Mouse (Mus musculus) midbrain, embryonic 10.5 days (tissue): ENCODE data around the gene Kcnip1. TPM values are rescaled to one million over a fixed set of nuclear protein-coding genes. Genes with fewer than 3 reads are reported as not detected.

Experiments used
- DNase-seq: peaks from one replicate; pipeline ENCODE4 v3.0.0-alpha.2; 2017; ENCODE audit warnings: low spot score
- H3K27ac ChIP-seq: fragments of 300-500 bp; sonication (generic); replicated peaks from 2 replicates; pipeline ENCODE4 v1.5.1; 2016; ENCODE audit warnings: mild to moderate bottlenecking
- H3K27me3 ChIP-seq: fragments of 300-500 bp; sonication (generic); 2 replicates; pipeline ENCODE4 v1.6.1; 2016; ENCODE audit warnings: low read depth, mild to moderate bottlenecking; ENCODE audit not compliant: poor library complexity, severe bottlenecking
- H3K36me3 ChIP-seq: fragments of 300-500 bp; sonication (generic); 2 replicates; pipeline ENCODE4 v1.6.1; 2016; ENCODE audit warnings: mild to moderate bottlenecking, moderate library complexity
- H3K4me1 ChIP-seq: fragments of 300-500 bp; sonication (generic); 2 replicates; pipeline ENCODE4 v1.6.1; 2016
- H3K4me3 ChIP-seq: fragments of 300-500 bp; sonication (generic); 2 replicates; pipeline ENCODE4 v1.5.1; 2016; ENCODE audit warnings: mild to moderate bottlenecking, moderate library complexity
- H3K9me3 ChIP-seq: fragments of 300-500 bp; sonication (generic); replicated peaks from 2 replicates; pipeline ENCODE4 v1.6.1; 2016; ENCODE audit warnings: mild to moderate bottlenecking
- WGBS: fragments of 180-500 bp; shearing (Covaris S2); methylation state at CpG from one replicate; pipeline ENCODE4 v1.1.7; 2016; 5-methylcytosine and 5-hydroxymethylcytosine counted together
- polyA plus RNA-seq: library from polyadenylated mRNA; unstranded; fragments of >200 nt; fragmentation: Nextera tagmentation; extraction: Ambion mirVana; gene quantifications from 2 replicates; pipeline ENCODE4 v1.2.1, GENCODE M21; 2016

Kcnip1 gene
- polyA plus RNA-seq, 1 experiment from 2014 or later, result 5.8 TPM

DNA sequence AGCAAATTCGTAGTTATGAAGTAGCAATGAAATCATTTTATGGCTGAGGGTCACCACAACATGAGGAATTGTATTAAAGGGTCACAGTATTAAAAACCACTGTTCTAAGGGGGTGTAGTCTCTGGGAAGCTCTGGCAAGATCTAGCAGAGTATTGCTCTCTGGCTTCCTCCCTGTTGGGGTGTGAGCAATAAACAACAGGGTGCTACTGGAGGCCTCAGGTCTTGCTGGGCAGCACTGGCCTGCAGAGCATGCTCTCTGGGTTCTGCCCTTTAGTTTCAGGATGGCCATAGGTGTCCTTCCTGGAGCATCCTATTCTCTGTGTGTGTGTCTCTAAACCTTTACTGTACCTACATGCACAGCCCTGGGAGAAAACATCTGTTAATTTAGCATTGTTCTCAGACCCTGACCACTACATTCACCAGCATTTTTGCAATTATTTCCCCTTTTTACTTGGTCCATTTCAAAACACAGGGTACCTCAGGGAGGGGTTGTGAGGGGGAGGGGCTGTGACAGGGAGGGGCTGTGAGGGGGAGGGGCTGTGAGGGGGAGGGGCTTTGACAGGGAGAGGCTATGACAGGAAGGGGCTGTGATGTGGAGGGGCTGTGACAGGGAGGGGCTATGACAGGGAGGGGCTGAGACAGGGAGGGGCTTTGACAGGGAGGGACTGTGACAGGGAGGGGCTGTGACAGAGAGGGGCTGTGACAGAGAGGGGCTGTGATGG, 291.6 kb downstream of the Kcnip1 start:
- H3K4me1 ChIP-seq, result peaks cover 13% of the 10 kb centered on the region
- H3K36me3 ChIP-seq, result no peaks in the 10 kb centered on the region
- no peak overlapping the region for H3K4me3 ChIP-seq
- H3K27ac ChIP-seq, result no peak overlapping the region
- H3K9me3 ChIP-seq, result no peaks in the 10 kb centered on the region
- no peaks in the 10 kb centered on the region for H3K27me3 ChIP-seq
- DNase-seq, result no peak
- WGBS, result 75% methylated on average over 1 of the region's 1 CpGs

DNA sequence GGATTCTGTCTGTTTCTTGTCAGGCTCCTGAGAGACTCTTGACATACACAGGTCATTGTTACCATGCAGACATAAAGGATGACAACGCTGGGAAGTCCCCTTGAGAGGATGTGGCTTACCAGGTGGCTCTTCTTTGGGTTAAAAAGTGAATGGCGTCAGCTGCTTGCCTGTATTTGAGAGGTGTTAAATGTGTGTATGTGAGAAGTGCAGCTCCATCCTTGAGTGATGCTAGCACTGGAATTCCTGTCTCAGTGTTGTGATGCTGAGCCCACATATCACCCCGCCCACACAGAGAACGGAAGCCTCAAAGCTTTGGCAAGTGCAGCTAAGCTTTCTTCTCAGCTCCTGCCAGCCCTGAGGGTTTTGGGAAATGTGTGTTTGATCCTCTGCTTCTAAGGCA, 292.2 kb downstream of the Kcnip1 start:
- peaks cover 13% of the 10 kb centered on the region for H3K4me1 ChIP-seq
- DNase-seq, result no peak
- WGBS, result 62% methylated on average over 4 of the region's 4 CpGs
- H3K27me3 ChIP-seq, result no peaks in the 10 kb centered on the region
- no peaks in the 10 kb centered on the region for H3K36me3 ChIP-seq
- H3K27ac ChIP-seq, result no peak overlapping the region
- H3K9me3 ChIP-seq, result no peaks in the 10 kb centered on the region
- no peak overlapping the region for H3K4me3 ChIP-seq

DNA sequence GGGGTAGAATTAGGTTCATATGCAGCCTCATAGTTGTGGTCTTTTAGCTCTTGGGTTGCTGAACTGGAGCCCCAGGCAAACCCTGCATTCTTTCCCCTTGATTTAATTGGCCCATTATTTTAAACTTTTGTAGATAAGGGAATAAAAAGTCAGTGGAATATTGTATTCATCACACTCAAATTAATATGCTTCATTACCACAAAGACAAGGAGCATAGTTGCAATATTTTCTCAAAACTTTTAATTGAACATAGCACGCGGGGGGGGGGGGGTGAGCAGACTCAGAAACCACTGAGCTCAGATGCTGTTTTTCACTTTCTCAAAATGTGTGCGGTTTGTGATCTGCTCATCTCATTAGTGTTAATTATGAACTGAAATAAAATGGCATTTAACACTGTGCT, 302.8 kb downstream of the Kcnip1 start:
- H3K27ac ChIP-seq, result no peak overlapping the region
- H3K9me3 ChIP-seq, result no peaks in the 10 kb centered on the region
- H3K4me1 ChIP-seq, result no peaks in the 10 kb centered on the region
- DNase-seq, result no peak
- H3K4me3 ChIP-seq, result no peak overlapping the region
- no peaks in the 10 kb centered on the region for H3K36me3 ChIP-seq
- H3K27me3 ChIP-seq, result no peaks in the 10 kb centered on the region
- WGBS, result 88% methylated on average over 3 of the region's 3 CpGs

DNA sequence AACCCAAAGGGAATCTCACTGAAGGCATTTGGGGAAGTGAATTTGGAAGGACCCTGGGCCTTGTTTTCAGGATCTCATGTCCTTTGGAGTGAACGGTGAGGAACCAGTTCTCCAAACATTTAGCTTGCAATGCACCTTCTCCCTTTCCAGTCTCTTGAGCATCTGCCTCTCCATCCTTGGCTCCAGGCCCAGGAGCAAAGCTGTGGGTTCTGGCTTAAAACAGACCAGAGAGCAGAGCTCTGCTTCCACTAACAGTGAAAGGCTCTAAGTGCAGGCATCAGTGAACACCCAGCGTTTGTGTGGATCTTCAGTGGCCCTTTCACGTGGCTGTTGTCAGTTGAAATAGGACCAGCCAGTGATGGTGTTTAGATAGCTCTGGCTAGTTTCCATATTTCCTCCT, 307.0 kb downstream of the Kcnip1 start:
- Histone ChIP-seq H3K27me3 (peaks cover 8% of the 10 kb centered on the region), H3K27ac (no peak overlapping the region), H3K36me3 (no peaks in the 10 kb centered on the region), H3K9me3 (no peaks in the 10 kb centered on the region), H3K4me1 (no peaks in the 10 kb centered on the region), H3K4me3 (no peak overlapping the region)
- no peak for DNase-seq
- 84% methylated on average over 3 of the region's 3 CpGs for WGBS

DNA sequence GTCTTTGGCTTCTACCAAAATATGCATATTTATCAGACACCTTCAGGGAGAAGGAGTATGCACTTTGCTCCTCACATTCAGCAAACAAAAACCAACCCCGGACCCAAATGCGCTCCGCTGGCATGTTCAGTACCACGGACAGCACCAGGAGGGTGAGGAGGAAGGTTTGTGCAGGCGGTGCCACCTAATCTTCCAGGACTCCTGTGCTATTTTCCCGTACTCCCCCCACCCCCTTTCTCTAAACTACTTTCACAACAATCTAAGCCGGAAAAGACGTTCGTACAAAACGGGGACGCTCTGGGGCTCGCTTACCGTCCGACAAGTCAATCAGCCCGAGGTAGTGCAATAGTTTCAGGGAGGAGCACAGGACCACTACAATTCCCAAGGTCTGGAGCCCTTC, 312.8 kb downstream of the Kcnip1 start:
- H3K4me1 ChIP-seq, result peaks cover 6% of the 10 kb centered on the region
- no peaks in the 10 kb centered on the region for H3K9me3 ChIP-seq
- H3K4me3 ChIP-seq, result peak overlapping the region; percentile 32
- H3K27ac ChIP-seq, result no peak overlapping the region
- H3K36me3 ChIP-seq, result no peaks in the 10 kb centered on the region
- DNase-seq, result peak; percentile 66
- H3K27me3 ChIP-seq, result peaks cover 17% of the 10 kb centered on the region
- whole genome bisulfite sequencing, result 2% methylated on average over 15 of the region's 15 CpGs

DNA sequence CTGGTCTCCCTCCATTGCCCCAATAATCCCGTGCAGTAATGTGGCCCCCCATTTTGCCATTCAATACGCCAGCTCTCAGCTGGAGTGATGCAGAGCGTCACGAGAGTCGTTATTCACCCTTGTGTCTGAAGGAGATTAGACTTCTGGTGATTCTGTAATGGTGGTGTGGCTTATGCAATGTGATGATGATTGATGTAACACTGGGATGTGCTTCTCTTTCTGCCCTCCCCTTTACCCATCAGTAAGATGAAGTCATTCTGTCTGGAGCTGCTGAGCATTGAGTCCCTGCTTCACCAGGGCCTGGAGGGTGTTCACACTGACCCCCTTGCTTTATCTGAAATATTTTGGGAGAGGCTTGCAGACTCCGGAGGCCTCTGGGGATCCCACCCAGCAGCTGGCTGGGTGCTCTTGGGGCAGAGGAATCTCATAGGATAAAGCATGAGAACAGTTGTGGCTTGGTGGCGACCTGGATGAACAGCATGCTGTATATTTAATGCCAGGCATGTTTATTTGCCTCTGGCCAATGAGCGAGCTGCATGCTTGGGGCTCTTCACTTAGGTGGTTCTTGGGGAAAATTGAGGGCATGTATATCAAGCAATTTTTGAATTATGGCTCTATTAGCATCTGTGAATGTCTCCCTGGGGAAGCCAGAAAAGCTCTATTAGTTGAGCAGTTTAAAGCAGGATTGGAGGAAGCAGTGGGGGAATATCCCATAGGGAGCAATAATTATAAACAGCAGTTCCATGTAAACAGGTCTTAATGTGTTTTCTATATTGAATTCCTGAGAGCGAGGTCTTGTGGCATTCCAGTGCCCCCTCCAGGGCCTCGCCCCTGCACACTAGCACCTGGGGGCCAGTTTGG, 322.6 kb downstream of the Kcnip1 start:
- no peak overlapping the region for H3K27ac ChIP-seq
- H3K4me3 ChIP-seq, result no peak overlapping the region
- peaks cover 9% of the 10 kb centered on the region for H3K4me1 ChIP-seq
- no peaks in the 10 kb centered on the region for H3K9me3 ChIP-seq
- H3K27me3 ChIP-seq, result no peaks in the 10 kb centered on the region
- no peak for DNase-seq
- WGBS, result 84% methylated on average over 10 of the region's 10 CpGs
- no peaks in the 10 kb centered on the region for H3K36me3 ChIP-seq

DNA sequence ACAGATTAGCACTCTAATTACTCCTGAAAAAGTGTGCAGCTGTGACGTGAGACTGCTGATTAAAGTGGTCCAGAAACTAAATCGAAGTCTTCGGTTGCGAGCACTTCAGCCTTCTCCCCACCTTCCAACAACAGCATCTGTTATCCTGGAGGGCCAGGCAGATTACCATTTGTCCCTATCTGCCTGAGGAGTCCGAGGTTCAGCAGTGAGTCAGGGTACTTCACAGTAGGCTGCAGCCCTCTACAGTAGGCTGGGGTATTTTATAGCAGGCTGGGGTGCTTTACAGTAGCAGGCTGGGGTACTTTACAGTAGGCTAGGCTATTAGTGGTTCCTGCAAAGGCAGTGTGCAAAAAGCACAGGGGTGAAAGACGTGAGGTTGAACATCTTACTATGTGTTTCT, 324.6 kb downstream of the Kcnip1 start:
- no peak overlapping the region for H3K4me3 ChIP-seq

DNA sequence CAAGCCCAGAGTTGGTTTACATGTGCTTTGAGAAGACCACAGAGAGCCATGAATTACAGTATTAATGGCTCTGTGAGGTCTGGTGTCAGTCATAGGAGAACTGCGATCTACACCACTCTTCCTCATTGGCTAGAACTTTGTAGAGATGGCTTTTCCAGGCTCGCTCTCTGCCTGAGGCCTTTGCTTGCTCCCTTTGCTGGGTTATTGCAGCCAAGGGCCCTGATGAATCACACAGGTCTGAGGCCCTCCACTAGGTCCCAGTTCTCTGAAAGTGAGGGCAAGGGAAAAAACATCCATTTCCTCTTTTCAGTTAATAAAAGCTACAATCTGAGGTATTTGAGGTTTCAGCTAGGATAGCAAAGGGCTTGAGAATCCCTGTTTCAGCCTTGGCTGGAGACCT, 329.4 kb downstream of the Kcnip1 start:
- no peak overlapping the region for H3K27ac ChIP-seq
- no peak for DNase-seq
- 84% methylated on average over 2 of the region's 2 CpGs for WGBS
- H3K4me1 ChIP-seq, result peaks cover 10% of the 10 kb centered on the region
- no peaks in the 10 kb centered on the region for H3K9me3 ChIP-seq
- H3K36me3 ChIP-seq, result no peaks in the 10 kb centered on the region
- no peak overlapping the region for H3K4me3 ChIP-seq
- H3K27me3 ChIP-seq, result no peaks in the 10 kb centered on the region

More for the DNA sequence above, 324.6 kb downstream of the Kcnip1 start:
- H3K27ac ChIP-seq, result no peak overlapping the region
- H3K27me3 ChIP-seq, result no peaks in the 10 kb centered on the region
- no peak for DNase-seq
- no peaks in the 10 kb centered on the region for H3K9me3 ChIP-seq
- 80% methylated on average over 6 of the region's 6 CpGs for WGBS
- H3K4me1 ChIP-seq, result peaks cover 9% of the 10 kb centered on the region
- no peaks in the 10 kb centered on the region for H3K36me3 ChIP-seq

DNA sequence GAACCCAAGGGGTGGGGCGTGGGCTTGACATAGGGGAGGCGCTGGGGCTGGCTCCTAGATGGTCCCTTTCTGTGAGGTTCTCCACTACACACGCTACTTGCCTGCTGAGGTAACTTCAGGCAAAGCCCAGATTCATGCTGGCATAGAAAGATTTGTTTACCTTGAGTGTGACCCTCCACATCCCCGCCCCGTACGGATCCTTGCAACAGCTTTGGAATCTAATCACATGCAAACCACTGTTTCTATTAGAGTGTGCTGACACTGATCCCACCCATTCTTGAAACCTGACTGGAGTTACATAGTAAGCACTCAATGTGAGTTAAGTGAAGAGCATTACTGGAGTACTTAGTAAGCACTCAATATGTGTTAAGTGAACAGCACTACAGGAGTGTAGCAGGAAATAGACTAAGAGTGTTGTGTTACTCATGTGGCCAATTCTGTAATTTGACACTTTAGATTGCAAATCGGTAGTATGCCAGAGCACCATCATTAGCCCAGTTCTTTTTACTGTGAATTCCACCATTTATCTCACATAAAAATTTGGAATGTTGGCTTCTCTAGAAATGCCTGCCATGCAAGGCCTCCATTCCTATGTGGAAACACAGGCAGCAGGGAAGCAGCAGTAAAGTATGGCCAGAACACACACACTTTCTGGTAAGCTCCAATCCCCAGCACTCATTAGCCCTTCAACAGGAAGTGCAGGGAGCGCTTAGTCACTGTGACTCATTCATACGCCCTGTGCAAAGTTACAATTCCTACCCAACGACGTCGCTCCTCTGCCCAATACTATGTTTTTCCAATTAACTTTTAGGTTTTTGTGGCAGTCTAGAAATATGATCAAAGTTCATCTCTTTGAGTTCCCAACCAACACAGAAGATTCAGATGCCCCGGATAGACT, 332.7 kb downstream of the Kcnip1 start:
- DNase-seq, result no peak
- H3K27ac ChIP-seq, result no peak overlapping the region
- no peaks in the 10 kb centered on the region for H3K9me3 ChIP-seq
- H3K4me3 ChIP-seq, result no peak overlapping the region
- 86% methylated on average over 13 of the region's 13 CpGs for WGBS
- no peaks in the 10 kb centered on the region for H3K27me3 ChIP-seq
- peaks cover 5% of the 10 kb centered on the region for H3K4me1 ChIP-seq
- no peaks in the 10 kb centered on the region for H3K36me3 ChIP-seq

DNA sequence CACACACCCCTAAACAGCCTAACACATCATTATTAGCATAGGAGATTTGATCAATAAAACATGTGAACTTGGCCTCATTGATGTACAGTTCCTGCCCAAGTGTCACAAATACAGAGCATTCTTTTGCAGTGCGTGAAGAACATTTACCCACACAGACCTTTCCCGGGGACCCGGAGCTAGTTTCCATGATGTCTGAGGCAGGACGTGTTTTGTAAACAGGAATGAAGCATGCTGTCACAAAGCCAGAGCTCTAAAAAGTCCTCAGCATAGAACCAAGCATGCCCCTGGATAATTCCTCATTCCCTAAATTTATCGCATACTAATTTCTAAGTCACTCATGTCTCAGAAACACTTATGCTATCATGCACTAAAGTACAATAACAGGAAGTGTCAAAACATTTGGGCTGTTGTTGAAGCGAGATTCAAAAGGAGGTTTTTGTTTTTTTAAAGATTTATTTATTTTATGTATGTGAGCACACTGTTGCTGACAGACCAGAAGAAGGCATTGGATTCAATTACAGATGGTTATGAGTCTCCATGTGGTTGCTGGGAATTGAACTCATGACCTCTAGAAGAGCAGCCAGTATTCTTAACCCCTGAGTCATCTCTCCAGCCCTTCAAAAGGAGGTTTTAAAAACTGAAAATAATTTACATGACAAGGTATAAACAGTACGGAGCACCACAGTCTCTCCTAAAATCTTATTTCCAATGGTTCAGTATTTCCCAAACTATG, 336.9 kb downstream of the Kcnip1 start:
- Histone ChIP-seq H3K9me3 (no peaks in the 10 kb centered on the region), H3K4me1 (no peaks in the 10 kb centered on the region), H3K27me3 (no peaks in the 10 kb centered on the region), H3K27ac (no peak overlapping the region), H3K36me3 (no peaks in the 10 kb centered on the region), H3K4me3 (no peak overlapping the region)
- 79% methylated on average over 7 of the region's 7 CpGs for WGBS
- DNase-seq, result no peak

DNA sequence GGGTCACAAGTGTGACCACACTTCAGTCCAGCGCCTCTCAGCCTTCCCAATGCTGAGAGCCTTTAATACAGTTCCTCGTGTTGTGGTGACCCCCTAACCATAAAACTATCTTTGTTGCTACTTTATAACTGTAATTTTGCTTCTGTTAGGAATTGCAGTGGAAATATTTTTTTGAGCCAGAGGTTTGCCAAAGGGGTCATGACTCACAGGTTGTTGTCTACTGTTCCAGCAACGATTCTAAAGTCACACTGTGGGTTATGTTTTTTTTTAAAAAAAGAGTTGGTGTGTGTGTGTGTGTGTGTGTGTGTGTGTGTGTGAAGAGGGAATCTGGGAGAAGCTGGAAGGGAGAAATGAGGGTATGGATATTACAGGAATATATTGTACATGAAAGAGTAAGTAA, 337.7 kb downstream of the Kcnip1 start:
- DNase-seq, result no peak
- H3K27ac ChIP-seq, result no peak overlapping the region
- no peaks in the 10 kb centered on the region for H3K36me3 ChIP-seq
- no peaks in the 10 kb centered on the region for H3K9me3 ChIP-seq
- WGBS, result 85% methylated on average over 3 of the region's 3 CpGs
- no peaks in the 10 kb centered on the region for H3K4me1 ChIP-seq
- no peak overlapping the region for H3K4me3 ChIP-seq
- no peaks in the 10 kb centered on the region for H3K27me3 ChIP-seq

DNA sequence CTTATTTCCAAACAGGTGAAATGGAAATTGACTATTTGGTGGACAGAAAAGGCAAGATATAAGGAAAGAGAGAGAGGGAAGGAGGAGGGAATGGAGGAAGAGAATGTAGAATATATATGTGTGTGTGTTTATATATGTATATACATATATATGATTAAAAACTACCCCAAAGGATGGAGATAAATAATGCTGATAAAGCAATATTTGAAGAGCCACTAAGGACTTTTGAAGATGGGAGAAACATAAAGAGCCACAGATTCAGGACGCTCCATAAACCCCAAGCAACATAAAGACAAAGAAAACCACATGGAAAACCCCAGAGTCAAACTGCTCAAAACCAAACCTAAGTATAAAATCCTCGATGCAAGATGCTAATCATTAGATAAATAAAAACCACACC, 338.5 kb downstream of the Kcnip1 start:
- 89% methylated on average over 2 of the region's 2 CpGs for WGBS
- H3K36me3 ChIP-seq, result no peaks in the 10 kb centered on the region
- no peak for DNase-seq

More for the DNA sequence above, 338.5 kb downstream of the Kcnip1 start:
- no peaks in the 10 kb centered on the region for H3K9me3 ChIP-seq
- H3K27me3 ChIP-seq, result no peaks in the 10 kb centered on the region
- no peak overlapping the region for H3K27ac ChIP-seq
- no peaks in the 10 kb centered on the region for H3K4me1 ChIP-seq
- no peak overlapping the region for H3K4me3 ChIP-seq
